Mouse (Mus musculus) liver, postnatal 0 days (tissue): ENCODE data around the gene Mob2.

Experiments used
- CTCF ChIP-seq: sonication (generic); IDR thresholded peaks from 2 replicates; pipeline ENCODE4 v1.5.1; 2016; ENCODE audit warnings: antibody characterized with exemption, low read depth
- EP300 ChIP-seq: IDR thresholded peaks from 2 replicates; pipeline ENCODE4 v1.6.1; 2016; ENCODE audit warnings: antibody characterized with exemption, low read depth, mild to moderate bottlenecking

DNA sequence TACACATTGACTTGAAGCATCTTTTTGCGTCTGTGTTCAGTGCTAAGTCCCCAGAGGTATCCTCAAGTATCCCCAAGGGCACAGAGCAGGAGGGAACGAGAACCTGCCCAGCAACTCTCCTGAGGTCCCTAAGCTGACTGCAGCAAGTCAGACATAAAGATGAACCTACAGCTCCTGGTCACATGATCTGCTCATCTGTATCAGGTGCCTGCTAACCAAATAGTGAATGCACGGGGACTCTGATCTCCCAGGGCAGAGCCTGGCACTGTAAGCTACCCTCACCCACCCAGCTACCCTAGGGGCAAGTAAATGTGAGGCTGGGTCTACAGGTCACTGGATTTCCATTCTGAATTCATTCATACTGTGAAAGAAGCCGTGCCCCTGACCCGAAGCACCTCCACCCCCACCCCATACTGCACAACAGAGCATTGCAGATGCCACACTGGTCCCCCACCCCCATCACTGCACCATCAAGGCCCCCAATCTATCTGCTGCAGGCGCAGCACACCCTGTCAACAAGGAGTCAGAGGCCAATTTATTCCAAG lies 32.9 kb upstream of the Mob2 start:
- no peak for TF ChIP-seq CTCF
- TF ChIP-seq EP300, result no peak
